Mouse (Mus musculus) brown adipose tissue, adult 24 weeks (tissue): ENCODE data around the gene Spaca6. TPM values are rescaled to one million over a fixed set of nuclear protein-coding genes. Genes with fewer than 3 reads are reported as not detected.

Experiments used
- H3K27ac ChIP-seq: fragments of 200-500 bp; replicated peaks from 2 replicates; pipeline ENCODE4 v1.5.1; 2012; ENCODE audit warnings: low read depth, mild to moderate bottlenecking, low read length
- H3K4me1 ChIP-seq: fragments of 200-500 bp; 2 replicates; pipeline ENCODE4 v1.6.1; 2012; ENCODE audit warnings: low read length, mixed read lengths; ENCODE audit not compliant: control insufficient read depth, insufficient read depth, insufficient read length
- H3K4me3 ChIP-seq: fragments of 200-500 bp; 2 replicates; pipeline ENCODE4 v1.5.1; 2012; ENCODE audit warnings: low read depth, mild to moderate bottlenecking, low read length, moderate library complexity; ENCODE audit not compliant: insufficient read depth
- polyA plus RNA-seq: library from polyadenylated mRNA; stranded (reverse); fragments of >200 nt; gene quantifications from 2 replicates; pipeline ENCODE4 v1.2.4, GENCODE M21; 2012; ENCODE audit not compliant: missing spikeins, insufficient read depth, insufficient read length

Spaca6 gene
- polyA plus RNA-seq, result 19.4 and 20.7 TPM in 2 replicates

- Histone ChIP-seq H3K27ac (peak within 1 kb of the TSS; percentile 99), H3K4me1 (0 out of 2 replicates have a peak, but pooled peaks cover 5% of the 10 kb centered on the region), H3K4me3 (peak within 1 kb of the TSS; percentile 87)
These were observed at the start of gene Spaca6 for GRCm38 (mm10) chr17:17826751-17827657. Gene Spaca6 (plus strand): TSS chr17:17827158.

- Histone ChIP-seq H3K4me3 (no peak overlapping the region), H3K4me1 (no peaks in the 10 kb centered on the region), H3K27ac (no peak overlapping the region)
These were observed 35.9 kb upstream of the Spaca6 start for GRCm38 (mm10) chr17:17790866-17791630.

GRCm38 (mm10) chr17:17792578-17792977 is 34.4 kb upstream of the Spaca6 start:
- no peak overlapping the region for H3K4me3 ChIP-seq
- no peak overlapping the region for H3K27ac ChIP-seq
- H3K4me1 ChIP-seq, result no peaks in the 10 kb centered on the region

- H3K27ac ChIP-seq, result no peak overlapping the region
- no peak overlapping the region for H3K4me3 ChIP-seq
- no peaks in the 10 kb centered on the region for H3K4me1 ChIP-seq
These were observed 31.4 kb upstream of the Spaca6 start for GRCm38 (mm10) chr17:17795527-17795926.

GRCm38 (mm10) chr17:17823612-17824336 is 3.2 kb upstream of the Spaca6 start:
- Histone ChIP-seq H3K4me3 (no peak overlapping the region), H3K27ac (no peak overlapping the region), H3K4me1 (no peaks in the 10 kb centered on the region)

- peak overlapping the region; percentile 81 for H3K4me3 ChIP-seq
- 0 out of 2 replicates have a peak, but pooled peaks cover 5% of the 10 kb centered on the region for H3K4me1 ChIP-seq
- H3K27ac ChIP-seq, result peak overlapping the region; percentile 99
These were observed 902 bp upstream of the Spaca6 start for GRCm38 (mm10) chr17:17825921-17826591.

GRCm38 (mm10) chr17:17827658-17828190 is 766 bp downstream of the Spaca6 start:
- Histone ChIP-seq H3K4me1 (0 out of 2 replicates have a peak, but pooled peaks cover 5% of the 10 kb centered on the region), H3K4me3 (peak overlapping the region; percentile 87), H3K27ac (peak overlapping the region; percentile 97)

- Histone ChIP-seq H3K4me1 (0 out of 2 replicates have a peak, but pooled peaks cover 5% of the 10 kb centered on the region), H3K27ac (peak overlapping the region; percentile 97), H3K4me3 (peak overlapping the region; percentile 87)
These were observed 1.4 kb downstream of the Spaca6 start for GRCm38 (mm10) chr17:17828191-17828981.

- H3K4me3 ChIP-seq, result peak overlapping the region; percentile 24
- H3K27ac ChIP-seq, result peak overlapping the region; percentile 71
- 0 out of 2 replicates have a peak, but pooled peaks cover 5% of the 10 kb centered on the region for H3K4me1 ChIP-seq
These were observed 2.3 kb downstream of the Spaca6 start for GRCm38 (mm10) chr17:17829052-17829785.

GRCm38 (mm10) chr17:17829816-17830535 is 3.0 kb downstream of the Spaca6 start:
- peak overlapping the region; percentile 24 for H3K4me3 ChIP-seq
- 0 out of 2 replicates have a peak, but pooled peaks cover 5% of the 10 kb centered on the region for H3K4me1 ChIP-seq
- H3K27ac ChIP-seq, result peak overlapping the region; percentile 71

GRCm38 (mm10) chr17:17830731-17831130 is 3.8 kb downstream of the Spaca6 start:
- Histone ChIP-seq H3K4me3 (no peak overlapping the region), H3K27ac (0 out of 2 replicates have a peak overlapping the region, but pooled peaks have one; percentile 19), H3K4me1 (0 out of 2 replicates have a peak, but pooled peaks cover 5% of the 10 kb centered on the region)

GRCm38 (mm10) chr17:17834896-17835295 is 7.9 kb downstream of the Spaca6 start:
- Histone ChIP-seq H3K4me3 (no peak overlapping the region), H3K27ac (no peak overlapping the region), H3K4me1 (peaks cover 2% of the 10 kb centered on the region; the same call in 1 of the 2 replicates)
